Mouse (Mus musculus) midbrain, postnatal 0 days (tissue): ENCODE data around the gene Ehd2. TPM values are rescaled to one million over a fixed set of nuclear protein-coding genes. Genes with fewer than 3 reads are reported as not detected.

Experiments
- ATAC-seq: fragments of 200-750 bp; cut with Nextera tagmentation; 2 replicates; pipeline ENCODE4 v1.8.0; 2017; ENCODE audit warnings: moderate number of reproducible peaks, mild to moderate bottlenecking, moderate TSS enrichment, moderate library complexity; ENCODE audit not compliant: low FRiP score
- DNase-seq: peaks from one replicate; pipeline ENCODE4 v3.0.0-alpha.2; 2015; ENCODE audit warnings: low spot score
- H3K27ac ChIP-seq: fragments of 300-500 bp; sonication (generic); 2 replicates; pipeline ENCODE4 v1.5.1; 2014; ENCODE audit warnings: low read depth, mild to moderate bottlenecking, low read length, mixed read lengths
- H3K27me3 ChIP-seq: fragments of 300-500 bp; sonication (generic); 2 replicates; pipeline ENCODE4 v1.6.1; 2014; ENCODE audit warnings: low read length, control low read depth, mixed read lengths; ENCODE audit not compliant: insufficient read depth
- H3K36me3 ChIP-seq: fragments of 300-500 bp; sonication (generic); 2 replicates; pipeline ENCODE4 v1.6.1; 2014; ENCODE audit warnings: low read length, control low read depth, mixed read lengths; ENCODE audit not compliant: insufficient read depth
- H3K4me1 ChIP-seq: fragments of 300-500 bp; sonication (generic); 2 replicates; pipeline ENCODE4 v1.6.1; 2014; ENCODE audit warnings: mild to moderate bottlenecking, control low read depth, antibody characterized with exemption, low read length, mixed read lengths; ENCODE audit not compliant: insufficient read depth
- H3K4me2 ChIP-seq: fragments of 300-500 bp; sonication (generic); 2 replicates; pipeline ENCODE4 v1.6.1; 2014; ENCODE audit warnings: low read depth, mild to moderate bottlenecking, low read length, mixed read lengths; ENCODE audit not compliant: poor library complexity, severe bottlenecking
- H3K4me3 ChIP-seq: fragments of 300-500 bp; sonication (generic); 2 replicates; pipeline ENCODE4 v1.5.1; 2014; ENCODE audit warnings: low read depth, mild to moderate bottlenecking, low read length, moderate library complexity
- H3K9ac ChIP-seq: fragments of 300-500 bp; sonication (generic); replicated peaks from 2 replicates; pipeline ENCODE4 v1.6.1; 2014; ENCODE audit warnings: mild to moderate bottlenecking, low read length, moderate library complexity, mixed read lengths; ENCODE audit not compliant: poor library complexity, severe bottlenecking
- H3K9me3 ChIP-seq: fragments of 300-500 bp; sonication (generic); 2 replicates; pipeline ENCODE4 v1.6.1; 2016; ENCODE audit warnings: low read length, control low read depth
- CTCF ChIP-seq: IDR thresholded peaks from 2 replicates; pipeline ENCODE4 v1.5.1; 2016; ENCODE audit warnings: antibody characterized with exemption, mild to moderate bottlenecking
- WGBS: fragments of 180-500 bp; shearing (Covaris S2); extraction: QIAGEN DNeasy Blood & Tissue Kit; methylation state at CpG from one replicate; pipeline ENCODE4 v1.1.7; 2014; 5-methylcytosine and 5-hydroxymethylcytosine counted together
- polyA plus RNA-seq: library from polyadenylated mRNA; unstranded; fragments of >200 nt; fragmentation: Nextera tagmentation; extraction: Ambion mirVana; gene quantifications from 2 replicates; pipeline ENCODE4 v1.2.1, GENCODE M21; 2015
- total RNA-seq: library from RNA; depleted of rRNA; stranded (reverse); fragments of >200 nt; gene quantifications from 2 replicates; pipeline ENCODE4 v1.2.3, GENCODE M21; 2014

The Ehd2 gene
- total and polyA plus RNA-seq, 2 experiments from 2014 or later = 3.9 to 5.9 TPM

DNA sequence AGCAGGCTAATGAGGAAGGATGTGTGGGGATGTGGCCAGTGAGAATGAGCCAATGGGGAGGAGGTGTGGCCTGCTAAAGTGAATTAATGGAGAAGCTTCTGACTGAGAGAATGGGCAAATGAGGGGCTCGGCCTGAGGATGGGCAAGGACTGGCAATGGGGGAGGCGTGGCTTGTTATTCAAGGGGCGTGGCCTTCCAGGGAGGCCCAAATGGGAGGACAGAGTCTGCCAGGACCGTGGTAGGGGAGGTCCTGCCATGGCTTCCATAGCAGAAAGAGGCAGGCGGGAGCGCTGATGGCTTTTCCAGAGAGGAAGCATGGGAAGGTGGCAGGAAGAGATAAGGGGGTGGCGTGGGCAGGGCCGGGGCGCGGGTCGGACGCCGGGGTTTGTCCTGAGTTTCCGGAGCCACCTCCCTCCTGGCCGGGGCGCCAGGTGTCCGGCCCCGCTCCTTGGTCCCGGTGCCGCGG lies 12.4 kb downstream of the Ehd2 start:
- H3K27ac ChIP-seq = no peak overlapping the region
- ATAC-seq (no peak), DNase-seq (peak; percentile 17)
- H3K9me3 ChIP-seq = no peaks in the 10 kb centered on the region
- 6% methylated on average over 19 of the region's 21 CpGs for WGBS
- H3K36me3 ChIP-seq = no peaks in the 10 kb centered on the region
- H3K9ac ChIP-seq = no peak overlapping the region
- no peaks in the 10 kb centered on the region for H3K4me1 ChIP-seq
- H3K4me2 ChIP-seq = 0 out of 2 replicates have a peak overlapping the region, but pooled peaks have one; percentile 10
- no peaks in the 10 kb centered on the region for H3K27me3 ChIP-seq
- TF ChIP-seq CTCF = no peak
- H3K4me3 ChIP-seq = no peak overlapping the region

DNA sequence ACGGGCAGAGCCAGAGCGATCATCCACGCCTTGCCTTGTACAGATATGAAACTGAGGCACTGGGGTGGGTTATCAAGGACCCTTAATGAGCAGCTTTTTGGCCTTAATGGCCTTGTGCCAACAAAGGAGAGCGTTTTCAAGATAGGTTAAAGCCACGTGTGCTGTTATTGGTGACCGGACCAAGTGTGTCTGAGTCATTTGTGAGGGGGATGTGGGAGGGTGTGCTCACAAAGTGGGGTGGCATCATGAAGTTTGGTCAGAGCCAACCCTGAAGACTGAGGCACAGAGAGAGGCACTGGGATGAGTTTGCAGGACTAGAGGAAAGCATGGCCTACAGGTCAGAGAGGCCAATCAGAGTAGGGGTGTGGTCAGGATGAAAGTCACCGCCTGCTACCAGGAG lies 12.9 kb downstream of the Ehd2 start:
- Histone ChIP-seq H3K4me3 (no peak overlapping the region), H3K4me2 (no peak overlapping the region), H3K9ac (no peak overlapping the region), H3K27me3 (no peaks in the 10 kb centered on the region), H3K36me3 (no peaks in the 10 kb centered on the region), H3K4me1 (no peaks in the 10 kb centered on the region), H3K27ac (no peak overlapping the region), H3K9me3 (no peaks in the 10 kb centered on the region)
- DNase-seq (no peak), ATAC-seq (no peak)
- WGBS = 93% methylated on average over 7 of the region's 7 CpGs
- TF ChIP-seq CTCF = no peak

DNA sequence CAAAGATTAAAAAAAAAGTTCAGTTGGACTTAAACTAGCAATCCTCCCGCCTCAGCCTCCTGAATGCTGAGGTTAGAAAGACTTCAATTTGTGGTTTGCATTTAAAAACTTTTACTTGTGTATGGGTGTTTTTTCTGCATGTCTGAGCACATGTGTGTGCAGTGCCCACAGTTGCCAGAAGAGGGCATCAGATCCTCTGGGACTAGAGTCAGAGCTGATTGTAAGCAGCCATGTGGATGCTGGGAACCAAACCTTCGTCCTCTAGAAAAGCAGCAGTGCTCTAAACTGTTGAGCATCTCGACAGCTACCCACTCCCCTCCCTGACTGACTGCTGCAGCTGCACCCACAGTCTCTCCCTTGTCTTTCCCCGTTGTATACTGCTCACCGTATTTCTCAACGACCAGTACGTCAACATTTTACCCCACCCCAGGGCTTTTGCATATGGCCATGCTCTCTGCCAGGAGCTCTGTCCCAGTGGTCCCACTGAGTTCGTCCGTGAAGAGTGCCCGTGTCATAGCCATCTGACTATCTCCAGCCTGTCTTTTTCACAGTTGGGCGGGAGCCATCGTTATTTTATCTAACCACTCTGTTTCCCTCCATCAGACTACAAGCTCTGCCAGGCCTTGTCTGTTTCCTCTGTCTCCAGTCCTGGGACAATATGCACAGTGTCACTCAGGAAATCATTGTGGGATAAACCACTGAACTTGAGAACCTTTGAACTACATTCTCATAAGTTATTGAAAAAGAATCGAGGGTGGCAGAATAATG lies 13.9 kb downstream of the Ehd2 start:
- Histone ChIP-seq H3K27me3 (no peaks in the 10 kb centered on the region), H3K9me3 (no peaks in the 10 kb centered on the region), H3K4me1 (no peaks in the 10 kb centered on the region), H3K36me3 (no peaks in the 10 kb centered on the region), H3K27ac (no peak overlapping the region), H3K9ac (no peak overlapping the region), H3K4me3 (no peak overlapping the region), H3K4me2 (no peak overlapping the region)
- peak; percentile 37 for TF ChIP-seq CTCF
- DNase-seq (no peak), ATAC-seq (no peak)
- WGBS = 92% methylated on average over 13 of the region's 13 CpGs

DNA sequence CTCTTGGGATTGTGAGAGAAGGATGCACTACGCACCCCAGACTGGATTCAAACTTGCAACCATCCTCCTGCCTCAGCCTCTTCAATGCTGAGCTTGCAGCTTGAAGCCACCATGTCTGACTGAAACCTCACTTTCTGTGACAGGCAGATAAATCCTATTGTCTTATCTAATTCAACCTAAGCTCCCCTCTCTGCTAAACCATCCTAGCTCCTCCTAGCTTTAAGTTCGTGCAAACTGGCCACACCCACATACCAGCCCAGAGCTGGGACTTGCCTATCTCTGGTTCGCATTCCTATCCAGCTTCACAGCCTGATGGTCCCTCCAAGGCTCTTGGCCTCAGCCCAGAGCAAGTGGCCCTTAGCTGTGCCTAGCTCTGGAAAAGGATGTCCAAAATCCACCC lies 15.0 kb downstream of the Ehd2 start:
- H3K9ac ChIP-seq = no peak overlapping the region
- DNase-seq = no peak
- ATAC-seq = no peak
- no peaks in the 10 kb centered on the region for H3K36me3 ChIP-seq
- H3K4me3 ChIP-seq = no peak overlapping the region
- H3K27me3 ChIP-seq = no peaks in the 10 kb centered on the region
- no peak for TF ChIP-seq CTCF
- no peaks in the 10 kb centered on the region for H3K9me3 ChIP-seq
- H3K4me2 ChIP-seq = no peak overlapping the region
- no peaks in the 10 kb centered on the region for H3K4me1 ChIP-seq
- H3K27ac ChIP-seq = no peak overlapping the region
- WGBS = 78% methylated on average over 3 of the region's 3 CpGs

DNA sequence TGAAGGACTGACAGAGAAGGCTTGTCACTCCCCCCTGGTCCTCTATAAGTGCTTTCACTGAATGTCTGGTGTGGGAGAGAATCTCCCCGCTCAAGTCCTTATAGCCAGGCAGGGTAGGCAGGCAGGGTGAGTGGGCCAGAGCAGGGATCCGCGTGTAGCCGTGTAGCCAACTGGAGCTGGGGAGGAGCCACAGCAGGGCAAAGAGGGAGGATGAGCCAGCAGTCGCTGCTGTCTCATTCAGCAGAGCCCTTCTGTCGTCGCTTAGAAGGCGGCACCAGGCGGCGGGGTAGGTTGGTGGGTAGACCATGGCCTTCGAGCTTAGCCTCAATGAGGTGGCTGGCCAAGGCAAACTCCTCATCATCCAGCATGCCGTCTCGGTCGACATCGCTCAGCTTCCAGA lies 17.4 kb downstream of the Ehd2 start:
- H3K4me1 ChIP-seq = no peaks in the 10 kb centered on the region
- no peak overlapping the region for H3K4me3 ChIP-seq
- 85% methylated on average over 15 of the region's 15 CpGs for WGBS
- no peak overlapping the region for H3K27ac ChIP-seq
- no peak overlapping the region for H3K4me2 ChIP-seq
- no peak for TF ChIP-seq CTCF
- no peaks in the 10 kb centered on the region for H3K9me3 ChIP-seq
- no peak for ATAC-seq
- H3K36me3 ChIP-seq = no peaks in the 10 kb centered on the region
- no peak for DNase-seq
- no peaks in the 10 kb centered on the region for H3K27me3 ChIP-seq
- H3K9ac ChIP-seq = no peak overlapping the region

DNA sequence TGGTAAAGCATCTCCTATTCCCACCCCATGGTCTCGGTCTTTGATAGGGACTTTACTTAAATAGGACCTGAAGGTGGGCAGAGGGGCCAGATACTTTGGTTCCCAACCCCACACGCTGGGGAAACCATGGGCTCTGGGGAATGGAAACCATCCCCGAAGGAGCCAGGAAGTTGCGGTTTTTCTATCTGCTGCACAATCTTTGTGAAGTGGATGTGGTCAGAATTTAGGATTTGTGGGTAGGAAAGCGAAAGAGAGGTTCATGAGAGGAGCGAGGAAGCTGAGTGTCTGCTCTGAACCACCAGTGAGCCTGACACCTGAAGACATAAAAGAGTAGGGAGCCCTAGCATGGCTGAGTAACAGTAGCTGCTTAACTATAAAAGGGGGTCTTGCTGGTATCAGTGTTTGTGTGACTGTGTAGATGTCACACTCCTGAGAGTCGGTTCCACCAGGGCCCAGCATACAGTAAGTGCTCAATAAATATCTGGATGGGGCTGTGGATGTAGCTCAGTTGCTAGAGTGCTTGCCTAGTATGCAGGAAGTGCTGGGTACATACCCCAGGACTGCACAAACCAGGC lies 18.1 kb downstream of the Ehd2 start:
- H3K9me3 ChIP-seq = no peaks in the 10 kb centered on the region
- H3K4me1 ChIP-seq = no peaks in the 10 kb centered on the region
- no peak overlapping the region for H3K4me3 ChIP-seq
- WGBS = 85% methylated on average over 7 of the region's 7 CpGs
- DNase-seq = no peak
- H3K27ac ChIP-seq = no peak overlapping the region
- TF ChIP-seq CTCF = no peak
- no peak for ATAC-seq
- H3K27me3 ChIP-seq = no peaks in the 10 kb centered on the region
- no peak overlapping the region for H3K9ac ChIP-seq
- no peaks in the 10 kb centered on the region for H3K36me3 ChIP-seq
- no peak overlapping the region for H3K4me2 ChIP-seq
